Mouse (Mus musculus) lung, embryonic 16.5 days (tissue): Measurements from ENCODE around the gene Tgfbr2. TPM values are rescaled to one million over a fixed set of nuclear protein-coding genes. Genes with fewer than 3 reads are reported as not detected.
"Not testable (repeated sequence)": the region's sequence is repeated elsewhere in the genome, so short reads cannot be mapped to it uniquely, and the experiment has no call there.

Source experiments
- ATAC-seq: fragments of 200-750 bp; cut with Nextera tagmentation; 2 replicates; pipeline ENCODE4 v1.8.0; 2017; ENCODE audit warnings: low read depth, mild to moderate bottlenecking, moderate library complexity
- H3K27ac ChIP-seq: fragments of 300-500 bp; sonication (generic); 2 replicates; pipeline ENCODE4 v1.5.1; 2014; ENCODE audit warnings: mild to moderate bottlenecking, control low read depth, low read length
- H3K27me3 ChIP-seq: fragments of 300-500 bp; sonication (generic); 2 replicates; pipeline ENCODE4 v1.6.1; 2014; ENCODE audit warnings: low read depth, low read length, mixed read lengths; ENCODE audit not compliant: control insufficient read depth, insufficient read depth
- H3K36me3 ChIP-seq: fragments of 300-500 bp; sonication (generic); 2 replicates; pipeline ENCODE4 v1.6.1; 2014; ENCODE audit warnings: low read length; ENCODE audit not compliant: control insufficient read depth, insufficient read depth
- H3K4me1 ChIP-seq: fragments of 300-500 bp; sonication (generic); replicated peaks from 2 replicates; pipeline ENCODE4 v1.6.1; 2014; ENCODE audit warnings: low read length, mixed read lengths; ENCODE audit not compliant: control insufficient read depth, insufficient read depth
- H3K4me2 ChIP-seq: fragments of 300-500 bp; sonication (generic); 2 replicates; pipeline ENCODE4 v1.6.1; 2014; ENCODE audit warnings: low read depth, low read length, control low read depth
- H3K4me3 ChIP-seq: fragments of 300-500 bp; sonication (generic); 2 replicates; pipeline ENCODE4 v1.5.1; 2014; ENCODE audit warnings: mild to moderate bottlenecking, low read length, control low read depth
- H3K9ac ChIP-seq: fragments of 300-500 bp; sonication (generic); 2 replicates; pipeline ENCODE4 v1.6.1; 2014; ENCODE audit warnings: low read length, control low read depth
- H3K9me3 ChIP-seq: fragments of 300-500 bp; sonication (generic); 2 replicates; pipeline ENCODE4 v1.6.1; 2016; ENCODE audit warnings: low read length; ENCODE audit not compliant: control insufficient read depth
- WGBS: fragments of 180-500 bp; shearing (Covaris S2); extraction: QIAGEN DNeasy Blood & Tissue Kit; methylation state at CpG from one replicate; pipeline ENCODE4 v1.1.7; 2014; 5-methylcytosine and 5-hydroxymethylcytosine counted together
- polyA plus RNA-seq: library from polyadenylated mRNA; unstranded; fragments of >200 nt; fragmentation: Nextera tagmentation; extraction: Ambion mirVana; gene quantifications from 2 replicates; pipeline ENCODE4 v1.2.1, GENCODE M21; 2015

Gene Tgfbr2
- polyA plus RNA-seq, 1 experiment from 2014 or later, result 58.0 TPM

GRCm38 (mm10) chr9:116058475-116058874 is 116.7 kb downstream of the Tgfbr2 start:
- Histone ChIP-seq H3K27me3 (no peaks in the 10 kb centered on the region), H3K4me3 (no peak overlapping the region), H3K9me3 (no peaks in the 10 kb centered on the region), H3K4me1 (no peaks in the 10 kb centered on the region; the same call in 1 of the 2 replicates), H3K36me3 (no peaks in the 10 kb centered on the region), H3K9ac (no peak overlapping the region), H3K4me2 (no peak overlapping the region), H3K27ac (no peak overlapping the region)
- ATAC-seq, result no peak
- 75% methylated on average over 4 of the region's 4 CpGs for WGBS

DNA sequence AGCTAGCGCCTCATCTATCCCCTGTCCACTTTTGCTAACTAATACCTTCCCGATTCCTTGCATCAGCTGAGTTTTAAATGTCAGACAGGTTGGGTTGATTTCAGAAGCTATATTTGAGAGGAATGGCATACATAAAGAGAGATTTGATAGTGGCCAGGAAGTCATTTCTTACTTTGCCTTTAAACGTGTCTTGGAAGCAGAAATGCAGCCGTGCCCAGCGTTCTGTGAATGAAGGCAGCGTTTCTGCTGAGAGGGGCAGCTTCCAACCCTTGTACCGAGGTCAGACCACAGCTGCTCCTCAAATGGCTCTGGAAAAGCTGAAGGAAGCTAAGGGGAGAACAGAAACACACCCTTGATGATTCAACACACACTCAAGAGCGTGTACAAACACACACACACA is 121.2 kb downstream of the Tgfbr2 start:
- H3K9ac ChIP-seq, result no peak overlapping the region
- H3K9me3 ChIP-seq, result no peaks in the 10 kb centered on the region
- no peak overlapping the region for H3K4me3 ChIP-seq
- no peak for ATAC-seq
- WGBS, result 29% methylated on average over 8 of the region's 8 CpGs
- H3K4me2 ChIP-seq, result no peak overlapping the region
- H3K27me3 ChIP-seq, result no peaks in the 10 kb centered on the region
- H3K36me3 ChIP-seq, result no peaks in the 10 kb centered on the region
- no peaks in the 10 kb centered on the region; the same call in 1 of the 2 replicates for H3K4me1 ChIP-seq
- H3K27ac ChIP-seq, result no peak overlapping the region

GRCm38 (mm10) chr9:116049985-116050384 is 125.2 kb downstream of the Tgfbr2 start:
- no peak overlapping the region for H3K4me3 ChIP-seq
- 84% methylated on average over 1 of the region's 1 CpGs for WGBS
- no peak for ATAC-seq

DNA sequence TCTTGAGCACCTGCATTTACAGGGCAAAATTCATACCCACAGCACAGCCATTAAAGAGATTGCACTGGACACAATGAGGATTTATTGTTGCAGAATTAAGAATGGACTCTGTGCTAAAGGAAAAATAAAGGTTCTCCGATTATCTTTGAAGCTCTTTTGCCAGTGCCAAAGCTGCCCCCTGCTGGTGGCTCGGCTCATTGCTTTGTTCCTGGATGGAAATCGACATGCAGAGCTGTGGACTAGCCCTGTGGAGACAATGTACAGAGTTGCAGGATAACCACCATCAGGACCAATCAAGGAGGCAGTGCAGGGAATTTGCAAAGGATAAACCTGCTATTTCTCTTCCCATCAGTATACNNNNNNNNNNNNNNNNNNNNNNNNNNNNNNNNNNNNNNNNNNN is 133.4 kb downstream of the Tgfbr2 start:
- 11% methylated on average over 3 of the region's 3 CpGs for WGBS
- H3K4me2 ChIP-seq, result no peak overlapping the region
- H3K4me3 ChIP-seq, result no peak overlapping the region
- no peak for ATAC-seq
- H3K27me3 ChIP-seq, result no peaks in the 10 kb centered on the region
- H3K9ac ChIP-seq, result no peak overlapping the region
- H3K9me3 ChIP-seq, result no peaks in the 10 kb centered on the region
- H3K36me3 ChIP-seq, result no peaks in the 10 kb centered on the region
- H3K27ac ChIP-seq, result no peak overlapping the region
- H3K4me1 ChIP-seq, result no peaks in the 10 kb centered on the region

More at GRCm38 (mm10) chr9:116049985-116050384, 125.2 kb downstream of the Tgfbr2 start:
- Histone ChIP-seq H3K27me3 (no peaks in the 10 kb centered on the region), H3K9ac (no peak overlapping the region), H3K4me1 (no peaks in the 10 kb centered on the region; the same call in 1 of the 2 replicates), H3K36me3 (no peaks in the 10 kb centered on the region), H3K27ac (no peak overlapping the region), H3K9me3 (no peaks in the 10 kb centered on the region), H3K4me2 (no peak overlapping the region)

DNA sequence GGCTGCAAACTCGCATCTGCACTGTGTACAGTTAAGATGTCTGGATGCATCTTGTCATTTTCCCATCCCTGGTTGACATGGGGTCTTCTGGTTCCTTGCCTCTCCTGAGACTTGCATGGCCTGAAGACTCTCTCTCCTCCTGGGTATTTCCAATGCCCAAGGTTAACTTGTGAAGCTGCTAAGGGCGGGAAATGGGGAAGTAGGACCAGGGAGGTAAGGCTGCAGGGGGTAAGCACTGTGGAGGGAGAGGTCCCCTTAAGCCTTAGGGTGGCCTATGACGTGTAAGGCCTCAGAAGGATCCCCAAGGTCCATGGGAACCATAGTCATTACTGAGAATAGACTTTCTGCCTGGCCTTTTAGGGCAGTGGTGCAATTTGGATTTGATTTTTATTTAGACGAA is 133.8 kb downstream of the Tgfbr2 start:
- WGBS, result 69% methylated on average over 4 of the region's 4 CpGs
- no peak overlapping the region for H3K4me3 ChIP-seq

DNA sequence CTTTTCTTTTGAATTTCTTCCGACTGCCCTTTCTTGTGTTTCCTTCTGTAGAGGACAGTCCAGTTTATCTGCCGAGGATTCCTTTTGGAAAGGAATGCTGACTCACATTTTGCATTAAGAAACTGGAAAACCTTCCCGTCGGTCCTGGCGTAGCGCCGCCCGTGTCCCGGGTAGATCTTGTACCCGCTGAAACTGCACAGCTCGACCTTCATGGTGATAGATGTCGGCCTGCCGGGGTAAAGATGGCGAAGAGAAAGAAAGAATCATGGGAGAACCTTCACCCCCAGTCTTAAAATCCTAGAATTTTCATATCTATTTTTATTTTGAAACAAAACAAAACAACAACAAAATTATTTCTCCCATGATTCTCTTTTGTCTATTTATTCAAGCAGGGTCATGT is 134.3 kb downstream of the Tgfbr2 start:
- not testable (repeated sequence) for H3K36me3 ChIP-seq, H3K4me3 ChIP-seq, H3K9me3 ChIP-seq, H3K27me3 ChIP-seq, H3K9ac ChIP-seq, H3K4me1 ChIP-seq, H3K4me2 ChIP-seq, H3K27ac ChIP-seq, ATAC-seq
- 90% methylated on average over 14 of the region's 14 CpGs for WGBS

More for the DNA sequence above, 133.8 kb downstream of the Tgfbr2 start:
- H3K4me1 ChIP-seq, result no peaks in the 10 kb centered on the region
- no peak overlapping the region for H3K4me2 ChIP-seq
- no peak overlapping the region for H3K9ac ChIP-seq
- no peaks in the 10 kb centered on the region for H3K9me3 ChIP-seq
- ATAC-seq, result no peak
- H3K27me3 ChIP-seq, result no peaks in the 10 kb centered on the region
- H3K36me3 ChIP-seq, result no peaks in the 10 kb centered on the region
- no peak overlapping the region for H3K27ac ChIP-seq

- WGBS, result 70% methylated on average over 4 of the region's 4 CpGs
- H3K9ac ChIP-seq, result no peak overlapping the region
- no peaks in the 10 kb centered on the region for H3K27me3 ChIP-seq
- no peaks in the 10 kb centered on the region for H3K4me1 ChIP-seq
- no peaks in the 10 kb centered on the region for H3K36me3 ChIP-seq
- no peaks in the 10 kb centered on the region for H3K9me3 ChIP-seq
- H3K4me2 ChIP-seq, result no peak overlapping the region
- H3K4me3 ChIP-seq, result no peak overlapping the region
- ATAC-seq, result no peak
- no peak overlapping the region for H3K27ac ChIP-seq
These were observed 135.2 kb downstream of the Tgfbr2 start for GRCm38 (mm10) chr9:116039981-116040380.

GRCm38 (mm10) chr9:116038275-116038674 is 136.9 kb downstream of the Tgfbr2 start:
- Histone ChIP-seq H3K27me3 (no peaks in the 10 kb centered on the region), H3K9ac (no peak overlapping the region), H3K9me3 (no peaks in the 10 kb centered on the region), H3K4me3 (no peak overlapping the region), H3K4me1 (no peaks in the 10 kb centered on the region), H3K4me2 (no peak overlapping the region), H3K36me3 (no peaks in the 10 kb centered on the region), H3K27ac (no peak overlapping the region)
- WGBS, result 67% methylated on average over 6 of the region's 6 CpGs
- no peak for ATAC-seq
